Mouse (Mus musculus) kidney, embryonic 14.5 days (tissue): ENCODE results near the gene Yipf2. TPM values are rescaled to one million over a fixed set of nuclear protein-coding genes. Genes with fewer than 3 reads are reported as not detected.

Experiments used
- ATAC-seq: fragments of 200-750 bp; cut with Nextera tagmentation; 2 replicates; pipeline ENCODE4 v1.8.0; 2017; ENCODE audit warnings: moderate number of reproducible peaks, mild to moderate bottlenecking, moderate TSS enrichment, moderate library complexity; ENCODE audit not compliant: low FRiP score, low TSS enrichment
- H3K27ac ChIP-seq: fragments of 300-500 bp; sonication (generic); 2 replicates; pipeline ENCODE4 v1.5.1; 2014; ENCODE audit warnings: low read depth, mild to moderate bottlenecking, low read length, moderate library complexity, mixed read lengths
- H3K27me3 ChIP-seq: fragments of 300-500 bp; sonication (generic); 2 replicates; pipeline ENCODE4 v1.6.1; 2014; ENCODE audit warnings: mild to moderate bottlenecking, low read length; ENCODE audit not compliant: control insufficient read depth, insufficient read depth
- H3K36me3 ChIP-seq: fragments of 300-500 bp; sonication (generic); 2 replicates; pipeline ENCODE4 v1.6.1; 2014; ENCODE audit warnings: low read length, mixed read lengths; ENCODE audit not compliant: control insufficient read depth, insufficient read depth
- H3K4me1 ChIP-seq: fragments of 300-500 bp; sonication (generic); 2 replicates; pipeline ENCODE4 v1.6.1; 2014; ENCODE audit warnings: low read length, mixed read lengths; ENCODE audit not compliant: control insufficient read depth, insufficient read depth
- H3K4me2 ChIP-seq: fragments of 300-500 bp; sonication (generic); replicated peaks from 2 replicates; pipeline ENCODE4 v1.6.1; 2014; ENCODE audit warnings: low read depth, mild to moderate bottlenecking, low read length
- H3K4me3 ChIP-seq: fragments of 300-500 bp; sonication (generic); 2 replicates; pipeline ENCODE4 v1.5.1; 2014; ENCODE audit warnings: mild to moderate bottlenecking, low read length
- H3K9ac ChIP-seq: fragments of 300-500 bp; sonication (generic); 2 replicates; pipeline ENCODE4 v1.6.1; 2014; ENCODE audit warnings: low read depth, mild to moderate bottlenecking, low read length, moderate library complexity
- H3K9me3 ChIP-seq: fragments of 300-500 bp; sonication (generic); 2 replicates; pipeline ENCODE4 v1.6.1; 2016; ENCODE audit warnings: low read length; ENCODE audit not compliant: control insufficient read depth
- WGBS: fragments of 180-500 bp; shearing (Covaris S2); extraction: QIAGEN DNeasy Blood & Tissue Kit; methylation state at CpG from one replicate; pipeline ENCODE4 v1.1.7; 2014; 5-methylcytosine and 5-hydroxymethylcytosine counted together
- polyA plus RNA-seq: library from polyadenylated mRNA; unstranded; fragments of >200 nt; fragmentation: Nextera tagmentation; extraction: Ambion mirVana; gene quantifications from 2 replicates; pipeline ENCODE4 v1.2.1, GENCODE M21; 2014

Yipf2 gene
- polyA plus RNA-seq, 1 experiment from 2014 or later = 23.4 TPM

GRCm38 (mm10) chr9:21591831-21592702 lies 561 bp downstream of the Yipf2 start:
- H3K9me3 ChIP-seq = no peaks in the 10 kb centered on the region
- H3K9ac ChIP-seq = peak overlapping the region; percentile 88
- peaks cover 43% of the 10 kb centered on the region for H3K36me3 ChIP-seq
- H3K4me3 ChIP-seq = peak overlapping the region; percentile 96
- 19% methylated on average over 17 of the region's 17 CpGs for WGBS
- no peaks in the 10 kb centered on the region for H3K27me3 ChIP-seq
- peak overlapping the region; percentile 95 for H3K4me2 ChIP-seq
- peak; percentile 65 for ATAC-seq
- H3K4me1 ChIP-seq = peaks cover 18% of the 10 kb centered on the region
- H3K27ac ChIP-seq = no peak overlapping the region; the same call in 1 of the 2 replicates

- no peak overlapping the region for H3K27ac ChIP-seq
- H3K36me3 ChIP-seq = peaks cover 51% of the 10 kb centered on the region
- H3K4me3 ChIP-seq = peak overlapping the region; percentile 96
These were observed 1.3 kb downstream of the Yipf2 start for GRCm38 (mm10) chr9:21591127-21591830.

GRCm38 (mm10) chr9:21589538-21589937 lies 3.1 kb downstream of the Yipf2 start:
- Histone ChIP-seq H3K36me3 (peaks cover 65% of the 10 kb centered on the region), H3K4me2 (no peak overlapping the region), H3K27me3 (no peaks in the 10 kb centered on the region), H3K4me3 (no peak overlapping the region), H3K27ac (no peak overlapping the region), H3K9ac (no peak overlapping the region), H3K4me1 (peaks cover 18% of the 10 kb centered on the region), H3K9me3 (no peaks in the 10 kb centered on the region)
- no peak for ATAC-seq
- WGBS = 93% methylated on average over 5 of the region's 5 CpGs

More at GRCm38 (mm10) chr9:21591127-21591830, 1.3 kb downstream of the Yipf2 start:
- 0 out of 2 replicates have a peak overlapping the region, but pooled peaks have one; percentile 88 for H3K9ac ChIP-seq
- H3K9me3 ChIP-seq = no peaks in the 10 kb centered on the region
- ATAC-seq = no peak
- H3K4me1 ChIP-seq = peaks cover 18% of the 10 kb centered on the region
- H3K4me2 ChIP-seq = peak overlapping the region; percentile 95; the same call in 1 of the 2 replicates
- H3K27me3 ChIP-seq = no peaks in the 10 kb centered on the region
- WGBS = 81% methylated on average over 6 of the region's 6 CpGs

GRCm38 (mm10) chr9:21588350-21588749 lies 4.3 kb downstream of the Yipf2 start:
- H3K4me1 ChIP-seq = peaks cover 7% of the 10 kb centered on the region
- 83% methylated on average over 8 of the region's 8 CpGs for WGBS
- H3K9ac ChIP-seq = no peak overlapping the region
- H3K4me2 ChIP-seq = no peak overlapping the region
- H3K27ac ChIP-seq = no peak overlapping the region
- H3K9me3 ChIP-seq = no peaks in the 10 kb centered on the region
- no peak for ATAC-seq
- H3K36me3 ChIP-seq = peaks cover 71% of the 10 kb centered on the region
- no peak overlapping the region for H3K4me3 ChIP-seq
- no peaks in the 10 kb centered on the region for H3K27me3 ChIP-seq

- Histone ChIP-seq H3K9me3 (no peaks in the 10 kb centered on the region), H3K27ac (no peak overlapping the region), H3K27me3 (no peaks in the 10 kb centered on the region), H3K4me1 (peaks cover 7% of the 10 kb centered on the region), H3K4me2 (no peak overlapping the region), H3K4me3 (no peak overlapping the region), H3K9ac (no peak overlapping the region), H3K36me3 (peaks cover 77% of the 10 kb centered on the region)
- ATAC-seq = no peak
- 86% methylated on average over 23 of the region's 23 CpGs for WGBS
These were observed 4.8 kb downstream of the Yipf2 start for GRCm38 (mm10) chr9:21587678-21588349.

- Histone ChIP-seq H3K4me2 (no peak overlapping the region), H3K9ac (no peak overlapping the region), H3K4me3 (no peak overlapping the region), H3K27ac (no peak overlapping the region), H3K9me3 (no peaks in the 10 kb centered on the region), H3K36me3 (peaks cover 95% of the 10 kb centered on the region), H3K4me1 (no peaks in the 10 kb centered on the region), H3K27me3 (no peaks in the 10 kb centered on the region)
- ATAC-seq = no peak
- 86% methylated on average over 1 of the region's 1 CpGs for WGBS
These were observed 7.2 kb downstream of the Yipf2 start for GRCm38 (mm10) chr9:21585401-21585800.

- Histone ChIP-seq H3K4me1 (no peaks in the 10 kb centered on the region), H3K27ac (no peak overlapping the region), H3K9ac (no peak overlapping the region), H3K9me3 (no peaks in the 10 kb centered on the region), H3K27me3 (no peaks in the 10 kb centered on the region), H3K4me3 (no peak overlapping the region), H3K36me3 (peaks cover 96% of the 10 kb centered on the region), H3K4me2 (no peak overlapping the region)
- no peak for ATAC-seq
- 86% methylated on average over 3 of the region's 3 CpGs for whole genome bisulfite sequencing
These were observed 14.4 kb downstream of the Yipf2 start for GRCm38 (mm10) chr9:21578226-21578625.

GRCm38 (mm10) chr9:21576286-21576685 lies 16.3 kb downstream of the Yipf2 start:
- no peak overlapping the region for H3K4me2 ChIP-seq
- H3K9ac ChIP-seq = no peak overlapping the region
- ATAC-seq = no peak
- H3K27me3 ChIP-seq = no peaks in the 10 kb centered on the region
- no peaks in the 10 kb centered on the region for H3K4me1 ChIP-seq
- WGBS = 100% methylated on average over 1 of the region's 1 CpGs
- peaks cover 96% of the 10 kb centered on the region for H3K36me3 ChIP-seq
- no peak overlapping the region for H3K4me3 ChIP-seq
- no peaks in the 10 kb centered on the region for H3K9me3 ChIP-seq
- no peak overlapping the region for H3K27ac ChIP-seq
